Mouse (Mus musculus) right cerebral cortex, adult 2 months (tissue): ENCODE data around the gene Dlg2.

ENCODE experiments used
- DNase-seq, 2 experiments: peaks; one replicate each; pipeline ENCODE4 v3.0.0; 2021 to 2022; ENCODE audit warnings: low spot score in 2 of 2

The Dlg2 gene

DNA sequence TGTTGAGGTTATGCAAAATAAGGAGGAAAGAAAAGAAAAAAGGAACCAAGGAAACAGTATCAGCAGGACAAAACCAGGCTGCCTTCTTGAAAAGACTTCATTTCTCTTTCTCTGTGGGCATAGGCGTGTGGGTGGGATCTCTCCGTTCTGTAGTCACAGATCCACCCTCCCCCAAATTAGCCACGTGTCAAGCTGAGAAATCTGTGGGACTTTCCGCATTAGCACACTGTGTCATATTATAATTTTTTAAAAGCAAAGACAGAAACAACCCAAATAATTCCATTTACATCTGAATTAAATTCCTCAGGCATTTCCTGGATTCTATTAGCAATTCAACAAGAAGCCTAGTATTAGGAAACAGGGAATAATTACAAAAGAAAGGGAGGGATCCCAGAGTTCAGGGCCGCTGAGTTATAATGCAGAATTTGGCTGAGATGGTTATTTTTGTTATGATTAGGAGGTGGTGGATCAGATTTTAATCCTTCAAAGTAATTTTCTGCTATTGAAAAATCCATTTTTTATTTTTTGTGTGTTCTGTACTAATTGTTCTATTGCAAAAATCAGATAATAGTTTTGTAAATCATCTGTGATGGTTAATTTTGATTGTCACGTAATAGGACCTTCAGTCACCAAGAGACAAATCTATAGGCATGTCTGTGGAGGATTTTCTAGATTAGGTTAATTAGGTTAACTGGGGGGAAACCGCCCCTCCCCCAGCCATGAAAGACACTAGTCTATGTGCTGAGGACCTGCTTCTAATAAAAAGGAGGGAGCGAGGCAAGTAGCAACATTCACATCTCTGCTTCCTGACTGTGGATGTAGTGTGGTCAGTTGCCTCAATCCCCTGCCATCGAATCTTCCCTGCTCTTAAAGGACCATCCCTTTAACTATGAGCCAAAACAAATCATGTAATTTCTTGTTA is 63.3 kb downstream of the Dlg2 start:
- DNase-seq: peak; percentile 22 to 47

DNA sequence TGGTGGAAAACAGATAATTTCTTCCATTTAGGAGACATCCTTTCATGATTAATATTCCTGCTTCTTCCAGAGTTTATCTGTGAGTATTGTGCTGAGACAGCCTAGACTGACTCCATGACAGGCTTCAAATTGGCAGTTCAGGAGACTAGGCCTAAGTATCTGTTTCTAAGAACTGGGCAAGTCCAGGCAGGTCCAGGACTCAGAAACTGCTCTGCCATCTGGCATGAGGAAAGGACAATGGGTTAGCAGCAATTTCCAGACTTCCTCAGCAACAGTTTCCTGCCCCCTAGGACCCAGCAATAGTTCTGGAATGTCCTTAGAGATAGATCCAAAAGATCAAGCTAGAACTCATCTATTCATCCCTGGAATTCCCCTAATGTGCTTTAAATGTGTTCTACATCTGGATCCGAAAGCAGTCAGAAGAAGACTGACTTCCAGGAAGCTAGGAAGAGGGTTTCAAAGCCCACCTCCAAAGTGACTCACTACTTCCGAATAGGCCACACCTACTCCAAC is 64.4 kb downstream of the Dlg2 start:
- DNase-seq: no peak

DNA sequence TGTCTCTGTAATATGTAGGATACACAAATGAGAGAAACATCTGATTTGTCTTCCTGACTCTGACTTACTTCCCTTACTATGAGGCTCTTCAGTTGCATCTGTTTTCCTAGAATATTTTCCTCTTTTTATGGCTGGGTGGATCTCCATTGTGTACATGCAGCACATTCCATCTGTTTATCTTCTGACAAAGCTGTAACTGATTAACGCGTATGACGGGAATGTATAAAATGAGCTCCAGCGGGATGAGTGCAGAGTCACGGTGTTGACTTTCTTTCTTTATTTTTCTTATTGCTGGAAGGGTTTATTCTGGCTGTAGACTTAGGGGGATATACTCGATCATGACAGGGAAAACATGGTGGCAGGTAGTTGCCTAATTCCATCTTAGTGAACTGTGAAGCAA is 76.9 kb downstream of the Dlg2 start:
- no peak for DNase-seq

DNA sequence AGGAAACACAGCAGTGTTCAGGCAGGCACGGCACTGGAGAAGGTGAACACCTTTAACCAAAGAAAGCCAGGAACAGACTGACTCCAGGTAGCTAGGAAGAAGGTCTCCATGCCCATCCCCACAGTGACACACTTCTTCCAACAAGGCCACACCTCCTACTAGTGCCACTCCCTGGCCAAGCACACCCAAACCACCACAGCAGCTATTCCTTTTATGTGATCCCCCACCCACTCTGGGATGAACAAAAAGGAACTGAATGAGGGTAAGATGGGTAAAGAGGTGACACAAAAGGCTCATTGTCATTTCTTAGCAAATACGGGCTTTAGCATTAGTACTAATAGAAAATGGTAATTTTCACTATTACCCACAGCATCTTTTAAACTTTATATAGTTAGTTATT is 77.9 kb downstream of the Dlg2 start:
- DNase-seq: no peak

DNA sequence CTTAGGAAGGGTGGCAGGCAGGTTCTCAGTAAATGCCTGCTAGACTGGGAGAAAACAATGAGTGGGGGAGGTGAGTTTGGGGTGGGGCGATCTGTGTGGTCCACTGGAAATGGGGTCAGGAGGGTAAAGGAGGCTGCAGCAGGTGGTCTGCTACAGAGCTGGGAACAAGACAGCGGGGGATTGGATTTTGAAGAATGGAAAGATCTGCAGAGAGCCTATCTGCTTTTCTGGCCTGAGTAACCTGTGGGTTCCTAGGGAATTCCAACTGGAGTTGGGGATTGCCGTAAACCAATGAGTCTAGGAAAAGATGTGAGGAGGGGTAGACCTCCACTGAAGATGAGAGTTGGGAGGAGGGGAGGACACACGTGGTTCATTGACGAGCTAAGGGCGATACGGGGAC is 92.7 kb downstream of the Dlg2 start:
- no peak for DNase-seq

DNA sequence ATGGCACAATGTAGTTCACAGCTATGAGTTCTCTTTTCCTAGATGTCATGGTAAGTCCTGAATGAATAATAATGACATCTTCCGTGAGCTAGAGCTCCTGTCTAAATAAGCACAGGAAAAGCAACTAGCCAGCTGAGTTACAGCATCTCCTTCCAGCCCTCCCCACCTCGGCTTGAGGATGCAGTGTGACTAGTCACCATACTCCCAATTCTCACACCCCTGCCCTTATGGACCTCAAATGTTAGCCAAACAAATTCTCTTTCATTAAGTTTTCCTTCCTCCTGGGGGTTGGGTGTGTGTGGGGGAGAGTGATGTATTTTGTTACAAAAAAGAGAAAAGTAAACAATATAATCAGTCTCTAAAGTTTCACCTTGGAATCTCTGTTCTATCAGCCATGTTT is 111.3 kb downstream of the Dlg2 start:
- no peak for DNase-seq

DNA sequence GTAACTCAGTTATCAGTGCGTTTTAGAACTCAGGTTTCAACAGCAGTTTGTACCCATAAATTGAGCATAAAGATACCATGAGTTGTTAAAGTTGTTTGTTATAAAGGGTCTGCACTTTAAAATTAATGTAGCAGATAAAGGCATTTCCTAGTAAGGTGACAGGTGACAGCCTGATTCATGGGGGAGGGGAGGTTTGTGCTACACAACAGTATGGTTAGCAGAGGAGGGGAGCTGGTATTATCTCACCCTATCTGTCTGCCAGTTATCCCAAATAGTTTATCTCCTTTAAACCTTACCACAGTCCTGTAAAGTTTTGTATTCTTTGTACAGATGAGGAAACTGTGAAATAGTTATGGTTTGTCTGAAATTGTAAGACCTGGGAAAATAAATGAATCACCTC is 111.8 kb downstream of the Dlg2 start:
- no peak for DNase-seq

DNA sequence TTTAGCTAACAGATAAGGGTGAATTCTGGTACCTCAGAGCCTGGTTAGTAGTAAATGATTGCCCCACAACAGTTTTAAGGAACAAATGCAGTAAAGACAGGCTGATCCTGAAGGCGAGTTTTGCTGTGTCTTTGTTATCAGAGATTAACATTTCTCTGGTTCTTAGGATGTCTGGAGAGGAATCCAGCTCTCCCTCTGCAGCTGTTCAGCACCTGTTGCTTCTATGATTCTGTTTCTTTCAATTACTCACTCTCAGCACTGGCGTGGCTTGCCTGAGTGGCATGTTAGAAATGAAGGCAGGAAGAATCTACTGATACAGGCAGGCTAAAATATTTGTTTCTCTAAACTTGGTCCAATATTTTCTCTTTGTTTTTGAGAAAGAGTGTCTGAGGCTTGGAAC is 133.3 kb downstream of the Dlg2 start:
- DNase-seq: no peak

DNA sequence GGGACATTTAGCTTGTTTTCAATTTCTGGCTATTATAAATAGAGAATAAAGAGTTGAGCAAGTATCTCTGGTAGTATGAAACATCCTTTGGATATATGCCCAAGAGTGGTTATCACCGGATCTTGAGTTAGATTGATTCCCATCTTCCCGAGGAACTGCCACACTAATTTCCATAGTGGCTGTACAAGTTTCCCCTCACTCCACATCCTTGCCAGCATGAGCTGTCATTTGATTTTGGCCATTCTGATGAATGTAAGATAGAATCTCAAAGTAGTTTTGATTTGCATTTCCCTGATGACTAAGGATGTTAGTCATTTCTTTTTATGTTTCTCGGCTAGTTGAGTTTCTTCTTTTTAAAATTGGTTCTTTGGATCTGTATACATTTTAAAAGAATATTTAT is 154.1 kb downstream of the Dlg2 start:
- peak in 1 of 2 experiments; percentile 17 for DNase-seq

DNA sequence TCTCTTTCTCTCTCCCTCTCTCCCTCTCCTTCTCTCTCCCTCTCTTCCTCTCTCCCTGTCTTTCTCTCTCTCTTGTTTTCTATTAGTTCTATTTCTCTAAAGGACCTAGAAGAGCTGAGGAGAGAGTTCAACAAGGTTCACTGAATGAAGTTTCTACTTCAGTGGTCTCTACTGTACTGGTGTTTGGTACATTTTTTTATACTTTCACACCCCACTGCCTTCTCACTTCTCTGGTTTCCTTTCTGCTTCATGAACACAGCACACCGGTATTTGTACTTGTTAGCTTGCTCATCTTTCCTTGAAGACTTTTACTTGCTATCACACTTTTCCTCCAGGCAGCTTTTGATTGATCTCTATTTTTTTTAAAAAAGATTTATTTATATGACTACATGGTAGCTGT is 173.0 kb downstream of the Dlg2 start:
- DNase-seq: no peak

DNA sequence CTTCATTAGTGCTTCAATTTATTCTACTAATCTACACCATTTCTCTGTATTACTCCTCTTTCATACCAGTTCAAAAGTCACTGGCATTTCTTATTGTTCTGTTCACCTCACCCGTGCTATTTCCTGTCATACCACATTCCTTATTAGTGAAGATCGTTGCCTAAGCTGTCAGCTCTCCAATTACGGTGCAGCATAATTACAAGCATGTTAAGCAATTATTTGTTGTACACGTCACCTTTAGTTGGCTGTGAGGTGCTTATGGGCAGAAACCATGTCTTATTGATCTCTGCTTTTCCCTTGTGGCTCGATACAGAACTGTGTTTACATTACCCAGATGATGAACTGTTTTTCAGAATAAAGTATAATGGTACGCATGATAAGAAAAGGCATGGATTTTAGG is 174.7 kb downstream of the Dlg2 start:
- DNase-seq: no peak

DNA sequence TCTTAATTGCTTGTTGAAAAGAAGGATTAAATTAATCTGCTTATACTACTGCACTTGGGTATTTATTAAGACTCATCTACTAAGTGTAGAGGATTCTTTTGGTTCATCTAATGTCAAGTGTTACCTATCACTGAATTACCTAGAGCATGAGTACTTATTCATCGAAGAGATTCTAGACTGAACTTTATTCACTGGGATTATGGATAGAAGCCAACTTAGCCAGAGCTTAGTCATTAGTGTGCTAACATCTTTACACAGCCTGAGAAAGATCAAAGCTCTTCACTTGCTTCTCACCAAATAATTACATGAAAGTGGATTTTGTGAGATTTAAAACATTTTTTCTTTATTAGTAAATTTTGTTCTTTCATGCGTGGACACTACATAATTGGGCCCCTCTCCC is 175.1 kb downstream of the Dlg2 start:
- DNase-seq: no peak

DNA sequence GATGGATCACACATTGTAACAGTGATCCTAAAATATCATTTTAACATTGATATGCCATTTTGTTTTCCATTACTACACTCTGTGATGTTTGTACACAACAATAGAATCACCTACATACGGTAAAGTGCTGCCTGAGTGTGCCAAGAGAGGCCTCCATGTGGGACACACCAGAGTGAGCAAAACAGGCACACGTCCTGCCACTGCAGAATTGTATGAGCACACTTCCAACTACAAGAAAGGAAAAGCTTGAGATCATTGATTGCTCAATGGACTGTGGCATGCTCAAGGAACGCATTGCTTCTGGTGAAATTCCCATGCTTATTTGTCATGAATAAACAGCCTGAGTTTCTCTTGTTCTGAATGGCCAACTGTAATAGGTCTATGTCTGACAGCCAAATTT is 182.1 kb downstream of the Dlg2 start:
- DNase-seq: no peak

DNA sequence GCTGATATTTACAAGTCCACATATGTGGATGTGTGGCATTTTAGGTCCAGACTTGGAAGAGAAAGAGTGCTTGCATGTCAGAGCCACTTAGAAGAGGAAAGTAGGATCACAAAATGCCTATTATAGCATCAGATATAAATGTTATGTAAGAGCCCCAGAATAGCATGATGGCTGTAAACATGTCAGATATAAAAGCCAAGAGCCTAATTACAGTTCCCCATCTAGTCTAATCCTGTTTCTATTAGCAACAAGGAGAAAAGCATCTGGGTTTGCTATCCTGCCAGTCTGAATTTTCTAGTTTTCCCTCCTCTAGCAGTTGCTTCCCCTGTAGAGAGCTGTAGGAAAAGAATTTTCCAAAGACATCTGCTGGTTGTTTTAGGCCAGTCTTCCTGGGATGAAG is 217.6 kb downstream of the Dlg2 start:
- peak; percentile 5 to 15 for DNase-seq

DNA sequence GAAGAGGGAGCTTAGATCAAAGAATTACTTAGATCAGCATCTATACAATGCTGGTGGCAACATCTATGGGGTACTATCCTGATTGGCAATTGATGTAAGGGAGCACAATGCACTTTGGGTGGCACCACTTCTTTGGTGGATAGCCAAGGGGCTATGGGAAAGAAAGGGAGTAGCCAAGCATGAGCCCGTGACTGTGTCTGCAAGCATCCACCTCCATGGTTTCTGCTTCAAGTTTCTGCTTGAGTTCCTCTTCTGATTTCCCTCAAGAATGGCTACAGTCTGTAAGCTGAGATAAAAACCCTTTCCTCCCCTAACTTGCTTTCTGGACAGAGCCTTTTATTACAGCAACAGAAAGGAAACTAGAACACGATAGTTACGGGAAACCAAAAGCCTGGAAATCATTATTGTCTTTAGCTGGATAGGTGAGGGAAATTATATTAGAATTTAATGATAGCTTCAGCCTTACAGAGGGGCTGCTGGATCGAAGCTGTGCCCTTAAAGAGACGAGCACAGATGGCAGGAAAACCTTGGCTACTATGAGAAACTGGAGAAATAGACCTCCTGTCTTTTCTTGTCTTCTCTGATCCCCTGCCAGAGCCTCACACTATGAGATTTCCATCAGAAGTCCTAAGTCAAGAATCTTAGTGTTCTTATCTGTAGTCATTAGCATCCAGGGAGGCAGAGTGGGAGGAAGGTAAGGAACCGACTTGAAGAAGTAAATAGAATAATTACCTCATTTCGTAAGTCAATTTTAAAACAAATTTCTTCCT is 219.9 kb downstream of the Dlg2 start:
- no peak for DNase-seq

DNA sequence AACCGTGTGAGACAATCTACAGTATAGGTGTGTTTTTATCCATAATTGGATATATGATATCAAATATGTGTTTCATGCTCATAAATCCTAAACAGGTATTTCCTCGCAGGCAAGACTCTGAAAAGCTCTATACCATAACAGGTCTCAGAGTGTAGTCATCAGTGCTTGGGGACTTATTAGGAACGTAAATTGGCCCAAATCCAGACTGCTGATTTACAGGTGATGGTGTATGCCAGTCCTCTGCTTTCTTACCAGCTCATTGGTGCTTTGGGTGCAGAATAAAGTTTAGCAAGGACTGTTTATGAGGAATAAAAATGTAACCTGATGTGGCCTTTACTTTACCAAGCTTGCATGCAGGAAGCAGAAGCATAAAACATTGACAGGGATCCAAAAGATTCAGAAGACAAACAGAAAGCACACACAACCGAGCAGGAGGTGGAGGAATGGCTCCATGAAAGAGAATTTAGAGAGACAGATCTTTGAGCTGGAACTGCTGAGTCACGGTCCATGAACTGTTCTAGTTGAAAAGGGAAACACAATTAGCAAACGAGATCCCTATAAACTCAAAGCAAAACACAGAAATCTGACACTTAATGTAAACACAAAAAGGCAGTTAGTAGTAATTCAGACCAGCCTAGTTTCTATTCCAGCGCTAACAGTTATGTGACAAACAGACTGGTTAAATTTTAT is 226.8 kb downstream of the Dlg2 start:
- DNase-seq: peak; percentile 8 to 13

DNA sequence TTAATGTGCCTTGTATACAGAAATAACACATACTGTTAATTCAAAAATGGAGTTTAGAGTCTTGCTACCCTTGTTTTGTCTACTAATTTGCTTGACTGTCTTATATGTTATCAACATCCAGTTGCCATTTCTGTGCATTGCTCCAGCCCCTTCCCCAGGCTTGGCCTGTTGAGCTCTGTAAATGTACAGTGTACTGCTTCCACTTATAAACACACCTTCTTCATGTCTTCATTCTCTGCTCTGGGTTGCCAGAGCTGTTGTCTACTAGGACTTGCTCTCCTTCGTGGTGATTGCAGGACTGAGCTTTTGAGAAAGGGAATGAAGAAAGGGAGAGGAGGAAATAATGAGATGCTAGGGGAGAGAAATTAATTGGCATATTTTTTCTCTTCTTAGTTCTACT is 227.5 kb downstream of the Dlg2 start:
- DNase-seq: no peak

DNA sequence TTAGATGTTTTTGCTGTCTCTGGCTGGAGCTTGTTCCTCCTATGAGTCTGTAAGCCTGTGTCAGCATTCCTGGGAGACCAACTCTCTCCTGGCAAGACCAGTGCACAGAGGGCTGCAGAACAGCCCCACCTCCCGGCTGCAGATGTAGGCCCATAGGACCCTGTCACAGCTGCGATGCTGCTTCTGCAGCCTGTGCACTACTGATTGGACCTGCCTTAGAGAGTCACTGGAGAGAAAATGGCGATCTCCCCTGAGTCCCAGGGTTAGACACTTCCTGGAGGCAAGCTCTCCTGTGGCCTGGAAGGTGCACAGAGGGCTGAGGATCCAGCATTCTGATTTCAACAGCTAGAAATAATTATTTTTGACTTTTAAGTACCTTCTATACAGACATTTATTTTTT is 257.6 kb downstream of the Dlg2 start:
- DNase-seq: no peak

DNA sequence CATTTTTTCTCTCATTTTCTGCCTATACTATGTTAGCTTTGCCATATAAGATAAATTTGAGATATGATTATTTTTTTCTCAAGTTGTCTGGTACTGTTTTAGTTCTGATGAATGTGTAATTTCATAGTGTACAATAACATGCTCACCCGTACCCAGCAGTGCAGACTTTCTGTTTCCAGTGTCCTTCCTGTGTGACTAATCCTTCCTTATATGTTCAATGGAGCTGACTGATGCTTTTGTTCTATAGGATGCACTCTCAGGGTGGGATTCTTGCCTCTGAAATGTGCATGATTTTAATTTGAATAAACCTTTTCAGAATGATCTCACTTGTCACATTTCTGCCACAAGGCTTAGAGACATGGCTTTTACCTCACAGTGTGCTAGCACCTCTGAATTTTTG is 259.9 kb downstream of the Dlg2 start:
- DNase-seq: no peak

DNA sequence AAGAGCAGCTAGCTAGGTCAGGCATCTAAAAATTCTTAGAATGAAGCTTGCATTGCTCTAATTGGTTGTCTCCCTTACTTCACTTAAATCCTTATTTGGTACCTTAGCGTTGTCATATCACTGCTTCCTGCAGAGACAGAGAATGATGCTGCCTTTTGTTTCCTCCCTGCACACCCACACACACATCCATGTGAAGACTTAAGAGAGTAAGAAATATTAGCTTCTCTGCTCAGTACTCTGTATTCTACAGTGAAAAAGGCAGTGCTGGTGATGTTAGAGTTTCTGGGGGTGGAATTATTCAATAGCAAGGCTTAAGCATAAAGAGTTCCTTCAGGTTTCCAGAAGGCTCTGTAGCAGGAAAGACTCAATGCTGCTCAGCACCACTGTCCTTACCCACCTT is 272.2 kb downstream of the Dlg2 start:
- no peak for DNase-seq

DNA sequence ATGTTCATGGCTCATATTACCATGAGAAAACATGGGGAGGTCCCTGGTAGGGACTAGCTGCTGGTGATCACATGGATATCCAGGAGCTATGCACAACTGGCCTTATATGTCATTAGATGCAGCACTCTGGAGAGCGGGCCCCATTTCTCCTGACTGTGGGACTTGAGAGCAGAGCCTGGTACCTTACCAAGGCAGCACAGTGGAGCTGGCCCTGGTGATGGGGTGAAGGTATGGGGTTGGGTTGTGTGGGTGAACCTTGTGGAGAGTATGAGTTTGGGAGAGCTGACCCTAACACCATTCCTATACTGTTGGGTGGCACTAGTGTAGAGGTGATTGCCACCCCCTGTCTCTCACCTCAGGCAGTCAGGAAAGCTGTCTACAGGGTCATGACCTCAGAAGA is 311.5 kb downstream of the Dlg2 start:
- DNase-seq: no peak

DNA sequence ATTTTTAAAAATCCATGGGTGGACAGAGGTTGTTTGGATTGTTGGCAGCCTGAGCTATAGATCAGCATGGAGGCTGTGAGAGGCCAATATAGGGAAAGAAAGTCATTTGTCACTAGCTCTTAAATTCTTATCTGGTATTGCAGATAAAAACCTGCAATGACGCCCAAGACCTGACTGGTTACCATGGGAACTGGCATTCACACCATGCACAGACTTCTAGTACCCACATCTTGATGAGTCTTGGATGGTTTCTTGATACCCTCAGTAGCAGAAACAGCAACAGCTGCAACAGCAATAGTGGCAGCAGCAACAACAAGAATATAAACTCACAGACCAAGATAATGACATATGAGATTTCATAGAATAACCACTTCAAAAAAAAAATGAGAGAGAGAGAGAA is 315.1 kb downstream of the Dlg2 start:
- no peak for DNase-seq
